Mouse (Mus musculus) heart, embryonic 11.5 days (tissue): ENCODE measurements around the gene Slc31a2. TPM values are rescaled to one million over a fixed set of nuclear protein-coding genes. Genes with fewer than 3 reads are reported as not detected.

Experiments
- ATAC-seq: fragments of 200-750 bp; cut with Nextera tagmentation; replicated peaks from 2 replicates; pipeline ENCODE4 v1.8.0; 2017; ENCODE audit warnings: moderate library complexity; ENCODE audit not compliant: insufficient number of reproducible peaks, low FRiP score, low TSS enrichment
- H3K27ac ChIP-seq: fragments of 300-500 bp; sonication (generic); 2 replicates; pipeline ENCODE4 v1.5.1; 2014; ENCODE audit warnings: mild to moderate bottlenecking, low read depth, low read length
- H3K27me3 ChIP-seq: fragments of 300-500 bp; sonication (generic); 2 replicates; pipeline ENCODE4 v1.6.1; 2014; ENCODE audit warnings: mild to moderate bottlenecking, low read length, mixed read lengths; ENCODE audit not compliant: control insufficient read depth, insufficient read depth
- H3K36me3 ChIP-seq: fragments of 300-500 bp; sonication (generic); 2 replicates; pipeline ENCODE4 v1.6.1; 2014; ENCODE audit warnings: mild to moderate bottlenecking, low read length, moderate library complexity, mixed read lengths; ENCODE audit not compliant: control insufficient read depth, insufficient read depth
- H3K4me1 ChIP-seq: fragments of 300-500 bp; sonication (generic); 2 replicates; pipeline ENCODE4 v1.6.1; 2014; ENCODE audit warnings: low read length; ENCODE audit not compliant: control insufficient read depth, insufficient read depth
- H3K4me2 ChIP-seq: fragments of 300-500 bp; sonication (generic); 2 replicates; pipeline ENCODE4 v1.6.1; 2014; ENCODE audit warnings: mild to moderate bottlenecking, moderate library complexity
- H3K4me3 ChIP-seq: fragments of 300-500 bp; sonication (generic); 2 replicates; pipeline ENCODE4 v1.5.1; 2014; ENCODE audit warnings: low read depth, low read length
- H3K9ac ChIP-seq: fragments of 300-500 bp; sonication (generic); 2 replicates; pipeline ENCODE4 v1.6.1; 2014; ENCODE audit warnings: mild to moderate bottlenecking, low read depth, low read length, moderate library complexity
- H3K9me3 ChIP-seq: fragments of 300-500 bp; sonication (generic); replicated peaks from 2 replicates; pipeline ENCODE4 v1.6.1; 2016; ENCODE audit warnings: low read length; ENCODE audit not compliant: control insufficient read depth
- WGBS: fragments of 180-500 bp; shearing (Covaris S2); extraction: QIAGEN DNeasy Blood & Tissue Kit; methylation state at CpG from one replicate; pipeline ENCODE4 v1.1.7; 2014; ENCODE audit not compliant: insufficient replicate concordance; 5-methylcytosine and 5-hydroxymethylcytosine counted together
- polyA plus RNA-seq: library from polyadenylated mRNA; unstranded; fragments of >200 nt; fragmentation: Nextera tagmentation; extraction: Ambion mirVana; gene quantifications from 2 replicates; pipeline ENCODE4 v1.2.1, GENCODE M21; 2014

Slc31a2 gene
- polyA plus RNA-seq, 1 experiment from 2014 or later = 14.4 TPM

DNA sequence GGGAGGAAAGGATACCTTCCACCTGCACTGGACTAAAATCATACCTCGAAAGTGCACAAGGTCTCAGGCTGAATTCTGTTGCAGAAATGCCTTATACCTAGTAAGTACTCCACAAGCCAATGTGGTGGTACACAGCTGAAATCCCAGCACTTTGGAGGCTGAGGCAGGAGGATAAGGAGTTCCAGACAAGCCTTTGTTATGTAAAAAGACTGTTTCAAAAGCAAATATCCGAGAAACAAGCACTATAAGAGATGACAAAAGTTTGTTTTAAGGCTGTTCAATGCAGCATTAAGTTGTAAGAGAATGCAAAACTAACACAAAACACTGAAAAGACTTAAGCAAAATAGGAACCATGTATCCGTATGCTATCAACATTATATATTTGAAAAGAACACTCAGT is 52.2 kb downstream of the Slc31a2 start:
- H3K9ac ChIP-seq = no peak overlapping the region
- ATAC-seq = no peak
- no peak overlapping the region for H3K4me2 ChIP-seq
- peaks cover 10% of the 10 kb centered on the region for H3K36me3 ChIP-seq
- no peak overlapping the region for H3K4me3 ChIP-seq
- no peak overlapping the region for H3K27ac ChIP-seq
- H3K4me1 ChIP-seq = no peaks in the 10 kb centered on the region
- H3K27me3 ChIP-seq = no peaks in the 10 kb centered on the region
- H3K9me3 ChIP-seq = no peaks in the 10 kb centered on the region
- 85% methylated on average over 3 of the region's 3 CpGs for WGBS

DNA sequence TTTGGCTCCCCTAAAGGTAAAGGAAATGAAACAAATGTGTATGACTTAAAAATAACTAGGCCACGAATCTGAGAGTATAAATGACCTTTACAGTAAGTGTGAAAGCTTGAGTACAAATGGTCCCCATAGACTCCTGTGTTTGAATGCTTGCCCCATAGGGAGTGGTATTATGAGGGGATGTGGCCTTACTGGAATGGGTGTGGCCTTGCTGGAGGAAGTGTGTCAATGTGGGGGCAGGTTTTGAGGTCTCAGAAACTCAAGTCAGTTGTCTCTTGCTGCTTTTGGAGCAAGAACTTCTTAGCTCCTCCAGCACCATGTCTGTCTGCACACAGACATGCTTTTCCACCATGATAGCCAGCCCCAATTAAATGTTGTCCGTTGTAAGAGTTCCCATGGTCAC is 54.1 kb downstream of the Slc31a2 start:
- Histone ChIP-seq H3K36me3 (peaks cover 11% of the 10 kb centered on the region), H3K4me3 (no peak overlapping the region), H3K27ac (no peak overlapping the region), H3K27me3 (no peaks in the 10 kb centered on the region), H3K9me3 (no peaks in the 10 kb centered on the region), H3K4me2 (no peak overlapping the region), H3K9ac (no peak overlapping the region), H3K4me1 (no peaks in the 10 kb centered on the region)
- no peak for ATAC-seq
- 81% methylated on average over 2 of the region's 2 CpGs for WGBS

- H3K4me3 ChIP-seq = no peak overlapping the region
- no peak overlapping the region for H3K27ac ChIP-seq
- peaks cover 13% of the 10 kb centered on the region for H3K36me3 ChIP-seq
- no peaks in the 10 kb centered on the region for H3K4me1 ChIP-seq
- no peak overlapping the region for H3K9ac ChIP-seq
- no peak overlapping the region for H3K4me2 ChIP-seq
- H3K27me3 ChIP-seq = no peaks in the 10 kb centered on the region
- 63% methylated on average over 1 of the region's 1 CpGs for WGBS
- no peaks in the 10 kb centered on the region for H3K9me3 ChIP-seq
- ATAC-seq = no peak
These were observed 55.9 kb downstream of the Slc31a2 start for GRCm38 (mm10) chr4:62318294-62318693.

GRCm38 (mm10) chr4:62322684-62323083 is 60.3 kb downstream of the Slc31a2 start:
- H3K9ac ChIP-seq = no peak overlapping the region
- peaks cover 17% of the 10 kb centered on the region for H3K36me3 ChIP-seq
- H3K9me3 ChIP-seq = no peaks in the 10 kb centered on the region
- no peaks in the 10 kb centered on the region for H3K27me3 ChIP-seq
- ATAC-seq = no peak
- H3K27ac ChIP-seq = no peak overlapping the region
- 74% methylated on average over 3 of the region's 3 CpGs for WGBS
- H3K4me3 ChIP-seq = no peak overlapping the region
- H3K4me2 ChIP-seq = no peak overlapping the region
- peaks cover 7% of the 10 kb centered on the region for H3K4me1 ChIP-seq

DNA sequence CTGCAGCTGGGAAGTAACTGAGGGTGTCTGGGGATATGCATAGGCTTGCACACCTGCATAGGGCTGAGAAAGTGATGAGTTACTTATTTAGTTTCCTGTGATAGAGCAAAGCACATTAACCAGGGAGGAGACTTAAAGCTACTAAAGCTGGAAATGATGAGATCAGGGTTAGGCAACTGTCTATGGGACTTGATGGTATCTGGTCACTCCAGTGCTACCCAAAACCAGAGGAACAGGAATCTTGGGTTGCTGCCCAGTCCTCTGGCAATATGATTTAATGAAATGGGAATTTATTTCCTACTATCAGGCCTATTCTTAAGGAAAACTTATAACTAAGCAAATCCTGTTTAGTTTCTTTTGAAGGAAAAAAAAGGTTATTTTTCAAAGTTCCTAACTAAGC is 63.7 kb downstream of the Slc31a2 start:
- no peak overlapping the region for H3K4me2 ChIP-seq
- no peak overlapping the region for H3K4me3 ChIP-seq
- H3K27me3 ChIP-seq = no peaks in the 10 kb centered on the region
- peaks cover 7% of the 10 kb centered on the region for H3K4me1 ChIP-seq
- no peak overlapping the region for H3K9ac ChIP-seq
- H3K9me3 ChIP-seq = no peaks in the 10 kb centered on the region
- no peak overlapping the region for H3K27ac ChIP-seq
- peaks cover 16% of the 10 kb centered on the region for H3K36me3 ChIP-seq
- ATAC-seq = no peak

DNA sequence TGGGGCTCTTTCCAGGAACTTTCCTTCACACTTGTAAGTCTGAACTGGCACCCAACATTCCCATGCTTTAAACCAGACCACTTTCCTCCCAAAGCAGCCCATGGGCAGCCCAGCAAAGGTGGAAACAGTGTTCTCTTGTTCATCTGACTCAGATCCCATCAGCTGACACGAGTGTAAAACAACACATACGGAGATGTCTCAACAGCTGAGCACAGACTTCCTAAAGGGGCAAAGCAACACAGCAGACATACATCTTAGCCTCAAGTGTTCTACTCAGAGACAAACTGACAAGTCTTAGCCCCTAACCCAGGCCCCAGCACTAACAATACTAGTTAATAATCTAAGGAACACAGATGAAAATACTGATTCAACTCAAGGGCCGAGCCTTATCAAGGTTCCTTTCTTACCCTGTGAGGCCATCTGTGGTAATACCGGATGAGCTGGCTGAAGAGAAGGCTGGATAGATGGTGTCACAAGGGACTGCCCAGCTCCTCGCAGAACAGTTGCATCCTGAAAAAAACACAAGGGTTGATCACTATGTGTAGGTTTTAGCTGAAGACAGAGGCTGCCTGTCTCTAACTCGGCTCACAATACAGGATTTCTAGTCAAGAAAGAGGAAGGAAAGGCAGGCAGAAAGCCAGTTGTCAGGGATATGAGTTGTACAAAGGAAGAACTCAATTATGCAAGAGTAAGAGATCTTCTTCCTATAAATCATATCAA is 66.7 kb downstream of the Slc31a2 start:
- no peaks in the 10 kb centered on the region for H3K9me3 ChIP-seq
- peaks cover 10% of the 10 kb centered on the region; the same call in 1 of the 2 replicates for H3K36me3 ChIP-seq
- no peak for ATAC-seq
- peaks cover 7% of the 10 kb centered on the region for H3K4me1 ChIP-seq
- no peaks in the 10 kb centered on the region for H3K27me3 ChIP-seq
- no peak overlapping the region for H3K4me2 ChIP-seq
- H3K4me3 ChIP-seq = no peak overlapping the region
- WGBS = 67% methylated on average over 6 of the region's 6 CpGs
- no peak overlapping the region for H3K27ac ChIP-seq
- H3K9ac ChIP-seq = no peak overlapping the region

GRCm38 (mm10) chr4:62331977-62332376 is 69.6 kb downstream of the Slc31a2 start:
- no peak overlapping the region for H3K27ac ChIP-seq
- no peaks in the 10 kb centered on the region for H3K4me1 ChIP-seq
- H3K4me3 ChIP-seq = no peak overlapping the region
- peaks cover 10% of the 10 kb centered on the region; the same call in 1 of the 2 replicates for H3K36me3 ChIP-seq
- no peak overlapping the region for H3K9ac ChIP-seq
- ATAC-seq = no peak
- WGBS = 81% methylated on average over 5 of the region's 5 CpGs
- H3K9me3 ChIP-seq = no peaks in the 10 kb centered on the region
- H3K4me2 ChIP-seq = no peak overlapping the region
- H3K27me3 ChIP-seq = no peaks in the 10 kb centered on the region

GRCm38 (mm10) chr4:62338536-62338935 is 76.2 kb downstream of the Slc31a2 start:
- H3K27ac ChIP-seq = no peak overlapping the region
- WGBS = 87% methylated on average over 5 of the region's 5 CpGs
- no peaks in the 10 kb centered on the region for H3K27me3 ChIP-seq
- no peak overlapping the region for H3K9ac ChIP-seq
- H3K9me3 ChIP-seq = no peaks in the 10 kb centered on the region
- no peaks in the 10 kb centered on the region for H3K4me1 ChIP-seq
- ATAC-seq = no peak
- H3K36me3 ChIP-seq = 0 out of 2 replicates have a peak, but pooled peaks cover 4% of the 10 kb centered on the region
- no peak overlapping the region for H3K4me2 ChIP-seq
- no peak overlapping the region for H3K4me3 ChIP-seq

DNA sequence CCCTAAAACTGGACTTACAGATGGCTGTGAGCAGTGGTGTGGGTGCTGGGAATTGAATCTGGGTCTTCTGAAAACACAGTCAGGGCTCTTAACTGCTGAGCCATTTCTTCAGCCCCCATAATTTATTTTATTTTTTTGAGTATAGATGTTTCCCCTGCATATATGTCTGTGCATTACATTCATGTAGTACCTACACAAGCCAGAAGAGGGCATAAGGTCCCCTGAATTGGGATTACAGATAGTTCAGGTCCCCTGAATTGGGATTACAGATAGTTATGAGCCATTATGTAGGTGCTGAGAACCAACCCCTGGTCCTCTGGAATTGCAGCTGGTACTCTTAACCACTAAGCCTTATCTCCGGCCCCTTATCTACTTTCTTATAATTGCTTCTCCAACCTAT is 81.6 kb downstream of the Slc31a2 start:
- 70% methylated on average over 1 of the region's 1 CpGs for WGBS
- Histone ChIP-seq H3K36me3 (peaks cover 13% of the 10 kb centered on the region), H3K4me3 (no peak overlapping the region), H3K9me3 (no peaks in the 10 kb centered on the region), H3K27ac (no peak overlapping the region), H3K9ac (no peak overlapping the region), H3K4me1 (no peaks in the 10 kb centered on the region), H3K27me3 (no peaks in the 10 kb centered on the region), H3K4me2 (no peak overlapping the region)
- no peak for ATAC-seq
